Mouse (Mus musculus): ENCODE measurements around the gene Dnaja3. TPM values are rescaled to one million over a fixed set of nuclear protein-coding genes. Genes with fewer than 3 reads are reported as not detected.
A peak's percentile ranks its signal among the peaks of the same experiment; 100 is the strongest.

Gene Dnaja3
- 70.6 and 71.9 TPM in 2 replicates for polyA plus RNA-seq (2015; fragmentation: Nextera tagmentation; extraction: Ambion mirVana)

DNA sequence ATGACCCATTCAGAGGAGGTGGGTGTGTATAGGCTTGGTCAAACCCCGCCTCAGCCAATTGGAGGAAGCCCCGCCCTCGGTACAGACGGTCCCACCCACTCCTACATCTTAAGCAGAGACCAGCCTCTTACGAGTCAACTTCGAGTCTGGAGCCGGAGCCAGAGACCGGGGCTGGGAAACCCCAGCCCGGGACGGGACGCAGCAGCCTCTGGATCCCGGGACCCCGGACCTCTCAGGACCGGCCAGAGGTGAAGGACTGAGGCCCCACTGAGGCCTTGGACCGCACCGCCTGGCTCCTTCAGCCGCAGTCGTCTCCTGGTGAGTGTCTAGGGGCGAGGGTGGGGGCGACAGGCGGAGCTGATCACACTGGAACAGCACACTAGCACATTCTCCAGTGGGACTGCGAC lies at the start of gene Dnaja3, which contains the start of gene Vasn:
Dnaja3 (plus strand) TSS at position 159 of the 407 bp plus-strand sequence.
Vasn (plus strand) TSS at position 111 of the 407 bp plus-strand sequence.
- H3K27me3 ChIP-seq (replicated peaks; ENCODE audit: control insufficient read depth, insufficient read depth, low read length) = no peaks in the 10 kb centered on the region
- peak within 1 kb of the TSS; percentile 70 for H3K4me2 ChIP-seq (ENCODE audit: low read length)
- H3K36me3 ChIP-seq (ENCODE audit: control insufficient read depth, insufficient read depth, low read length) = no peaks in the 10 kb centered on the region
- peak within 1 kb of the TSS; percentile 60; the same call in 1 of the 2 replicates for H3K27ac ChIP-seq (ENCODE audit: low read depth, low read length)
- H3K4me1 ChIP-seq (ENCODE audit: control insufficient read depth, insufficient read depth, low read depth, low read length) = peaks cover 35% of the 10 kb centered on the region
- WGBS = under 1% methylated on average over 18 of the region's 22 CpGs
- no peaks in the 10 kb centered on the region for H3K9me3 ChIP-seq (ENCODE audit: control insufficient read depth, low read length)
- peak; percentile 90 for ATAC-seq
- H3K4me3 ChIP-seq (ENCODE audit: low read length) = peak within 1 kb of the TSS; percentile 49
- H3K9ac ChIP-seq (ENCODE audit: low read depth, low read length) = peak within 1 kb of the TSS; percentile 70

DNA sequence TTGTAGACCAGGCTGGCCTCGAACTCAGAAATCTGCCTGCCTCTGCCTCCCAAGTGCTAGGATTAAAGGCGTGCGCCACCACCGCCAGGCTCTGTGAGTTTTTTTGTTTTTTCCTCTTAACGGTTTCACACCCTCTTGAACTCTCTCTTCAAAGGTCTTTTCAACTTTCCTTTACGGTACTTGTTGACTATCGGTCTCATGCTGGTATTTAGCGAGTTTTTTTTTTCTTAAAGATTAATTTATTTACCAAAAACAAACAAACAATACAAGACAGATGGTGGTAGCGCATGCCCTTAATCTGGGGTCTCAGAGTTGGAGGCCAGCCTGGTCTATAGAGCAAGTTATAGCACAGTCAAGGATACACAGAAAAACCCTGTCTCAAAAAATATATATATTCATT lies 49.6 kb upstream of the Dnaja3 start:
- H3K27ac ChIP-seq (ENCODE audit: low read depth, low read length) = no peak overlapping the region
- H3K4me2 ChIP-seq (ENCODE audit: low read length) = no peak overlapping the region
- WGBS = 97% methylated on average over 9 of the region's 9 CpGs
- no peaks in the 10 kb centered on the region for H3K27me3 ChIP-seq (replicated peaks; ENCODE audit: control insufficient read depth, insufficient read depth, low read length)
- H3K36me3 ChIP-seq (ENCODE audit: control insufficient read depth, insufficient read depth, low read length) = peaks cover 4% of the 10 kb centered on the region; the same call in 1 of the 2 replicates
- no peak overlapping the region for H3K9ac ChIP-seq (ENCODE audit: low read depth, low read length)
- no peak for ATAC-seq
- peaks cover 26% of the 10 kb centered on the region for H3K4me1 ChIP-seq (ENCODE audit: control insufficient read depth, insufficient read depth, low read depth, low read length)
- H3K4me3 ChIP-seq (ENCODE audit: low read length) = no peak overlapping the region
- no peaks in the 10 kb centered on the region for H3K9me3 ChIP-seq (ENCODE audit: control insufficient read depth, low read length)

DNA sequence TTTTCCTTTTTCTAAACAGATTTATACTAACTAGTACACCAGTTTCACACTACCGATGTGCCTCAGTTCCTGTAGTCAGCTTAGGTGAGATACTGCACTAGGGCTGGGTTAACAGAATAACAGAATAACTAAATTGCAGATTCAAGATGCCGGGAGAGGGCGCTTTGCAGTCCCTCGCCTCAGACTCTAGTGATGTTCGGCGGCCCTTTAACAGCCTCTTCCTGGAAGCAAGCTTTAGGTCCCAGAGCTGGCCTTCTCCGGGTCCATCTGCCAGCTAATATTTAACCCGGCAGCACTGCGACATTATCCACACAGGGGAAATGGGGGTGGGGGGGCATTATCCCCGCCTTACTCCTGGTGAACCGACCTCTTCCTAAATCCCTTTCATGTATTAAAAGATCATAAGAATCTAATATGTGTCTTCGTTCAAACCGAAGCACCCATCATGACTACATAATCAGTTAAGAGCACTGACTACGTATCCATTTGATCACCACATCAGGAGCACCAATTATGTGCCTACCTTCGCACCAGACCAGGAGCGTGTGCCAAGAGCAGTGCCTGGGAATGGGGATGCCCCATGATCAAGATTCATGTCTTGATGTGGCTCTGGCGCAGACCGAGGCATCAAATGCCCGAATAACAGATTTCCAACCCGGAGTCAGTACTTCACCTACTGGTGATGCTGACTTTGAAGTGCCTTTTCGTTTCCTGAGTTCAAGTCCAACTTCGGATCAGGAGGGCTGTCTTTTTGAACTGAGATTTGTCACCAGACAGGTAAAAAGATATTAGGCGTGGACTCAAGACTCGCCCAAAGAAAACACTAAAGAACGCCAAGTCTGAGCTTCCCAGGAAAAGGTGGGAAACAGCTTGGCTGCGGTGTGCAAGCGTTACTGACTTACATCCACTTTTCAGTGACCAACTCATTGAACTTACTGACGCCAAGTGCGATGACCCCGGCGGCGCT lies 46.6 kb upstream of the Dnaja3 start:
- Histone ChIP-seq H3K9ac (ENCODE audit: low read depth, low read length) (peak overlapping the region; percentile 96), H3K36me3 (ENCODE audit: control insufficient read depth, insufficient read depth, low read length) (peaks cover 4% of the 10 kb centered on the region; the same call in 1 of the 2 replicates), H3K27me3 (replicated peaks; ENCODE audit: control insufficient read depth, insufficient read depth, low read length) (no peaks in the 10 kb centered on the region), H3K9me3 (ENCODE audit: control insufficient read depth, low read length) (no peaks in the 10 kb centered on the region), H3K4me2 (ENCODE audit: low read length) (peak overlapping the region; percentile 94), H3K4me3 (ENCODE audit: low read length) (peak overlapping the region; percentile 88), H3K4me1 (ENCODE audit: control insufficient read depth, insufficient read depth, low read depth, low read length) (peaks cover 47% of the 10 kb centered on the region), H3K27ac (ENCODE audit: low read depth, low read length) (peak overlapping the region; percentile 92)
- no peak for ATAC-seq
- WGBS = 11% methylated on average over 32 of the region's 32 CpGs

DNA sequence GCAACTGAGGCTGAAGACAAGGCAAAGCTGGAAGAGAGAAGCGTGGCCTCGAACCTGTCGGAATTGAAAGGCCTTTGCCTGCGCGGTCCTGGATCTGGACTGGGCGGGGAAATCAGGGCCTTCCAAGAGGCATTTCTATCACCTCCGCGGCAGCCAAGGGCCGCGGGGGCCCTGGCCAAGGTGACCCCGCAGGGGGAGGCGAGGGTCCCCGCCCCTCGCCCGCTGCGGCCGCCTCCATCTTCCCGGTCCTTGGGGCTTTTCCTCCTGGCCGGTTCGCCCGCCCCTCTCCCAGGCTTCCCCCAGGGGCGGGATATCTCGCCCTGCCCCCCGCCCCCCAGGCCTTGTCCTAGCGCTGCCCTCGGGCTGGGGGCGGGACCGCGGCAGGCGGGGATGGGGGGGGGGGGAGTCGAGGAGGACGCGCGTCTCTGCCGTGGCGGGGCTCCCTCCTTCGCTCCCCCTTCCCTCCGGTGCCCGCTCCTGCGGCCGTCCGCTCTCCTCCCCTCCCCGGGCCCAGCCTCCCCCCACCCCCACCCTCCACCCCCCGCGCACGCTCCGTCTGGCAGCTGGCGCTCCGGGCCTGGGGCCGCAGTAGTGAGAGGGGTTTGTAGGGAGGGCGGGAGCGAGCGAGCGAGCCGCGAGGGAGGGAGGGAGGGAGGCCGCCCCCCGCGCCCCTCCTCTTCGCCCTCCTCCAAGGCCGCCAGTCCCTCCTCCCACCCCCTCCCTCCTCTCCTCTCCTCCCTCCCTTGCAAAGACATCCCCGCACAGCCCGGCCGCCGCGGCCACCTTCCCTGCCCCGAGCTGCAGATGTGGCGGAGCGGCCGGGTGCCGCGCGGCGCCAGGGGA lies 45.6 kb upstream of the Dnaja3 start, which contains the start of gene Glis2:
Glis2 (plus strand) TSS at position 743 of the 843 bp plus-strand sequence.
- WGBS = under 1% methylated on average over 19 of the region's 74 CpGs
- ATAC-seq = peak; percentile 86
- Histone ChIP-seq H3K27me3 (replicated peaks; ENCODE audit: control insufficient read depth, insufficient read depth, low read length) (no peaks in the 10 kb centered on the region), H3K27ac (ENCODE audit: low read depth, low read length) (peak within 1 kb of the TSS; percentile 92), H3K9me3 (ENCODE audit: control insufficient read depth, low read length) (no peaks in the 10 kb centered on the region), H3K4me2 (ENCODE audit: low read length) (peak within 1 kb of the TSS; percentile 94), H3K4me3 (ENCODE audit: low read length) (peak within 1 kb of the TSS; percentile 88), H3K36me3 (ENCODE audit: control insufficient read depth, insufficient read depth, low read length) (peaks cover 4% of the 10 kb centered on the region; the same call in 1 of the 2 replicates), H3K9ac (ENCODE audit: low read depth, low read length) (peak within 1 kb of the TSS; percentile 96), H3K4me1 (ENCODE audit: control insufficient read depth, insufficient read depth, low read depth, low read length) (peaks cover 57% of the 10 kb centered on the region)

DNA sequence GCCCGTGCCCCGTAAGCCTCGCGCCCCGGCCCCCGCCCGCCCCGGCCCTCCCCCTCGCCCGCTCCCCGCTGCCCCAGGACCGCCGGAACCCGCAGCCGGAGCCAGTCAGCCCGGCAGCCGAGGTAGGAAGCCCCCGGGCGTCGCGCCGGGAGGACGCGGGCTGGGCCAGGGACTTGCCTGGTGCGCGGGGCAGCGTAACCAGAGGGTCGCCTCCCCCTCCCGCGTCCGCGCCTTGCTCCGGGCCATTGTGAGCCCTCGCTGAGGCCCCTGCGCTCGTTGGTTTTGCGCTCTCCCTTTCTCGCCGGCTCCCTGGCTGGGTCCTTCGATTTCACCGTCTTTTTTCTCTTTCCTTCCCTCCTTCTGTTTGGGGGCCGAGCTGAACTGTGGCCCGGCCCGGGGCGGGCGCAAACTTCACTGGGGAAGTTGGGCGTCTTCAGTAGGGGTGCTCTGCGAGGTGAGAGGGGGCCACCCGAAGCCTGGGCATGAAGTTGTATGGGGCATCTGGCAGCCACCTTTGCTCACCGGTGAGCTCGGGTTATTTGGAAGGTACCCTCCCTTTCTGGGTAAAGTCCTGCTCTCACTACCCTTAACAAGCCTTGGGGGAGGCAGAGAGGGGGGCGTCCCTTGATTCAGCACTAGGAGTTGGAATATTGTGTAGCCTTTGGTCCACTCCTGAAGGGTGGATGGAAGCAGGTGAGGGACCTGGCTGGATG lies 44.8 kb upstream of the Dnaja3 start:
- 1% methylated on average over 33 of the region's 52 CpGs for WGBS
- ATAC-seq = peak; percentile 31
- Histone ChIP-seq H3K36me3 (ENCODE audit: control insufficient read depth, insufficient read depth, low read length) (peaks cover 4% of the 10 kb centered on the region; the same call in 1 of the 2 replicates), H3K9ac (ENCODE audit: low read depth, low read length) (peak overlapping the region; percentile 96), H3K27me3 (replicated peaks; ENCODE audit: control insufficient read depth, insufficient read depth, low read length) (no peaks in the 10 kb centered on the region), H3K4me3 (ENCODE audit: low read length) (peak overlapping the region; percentile 88), H3K4me2 (ENCODE audit: low read length) (peak overlapping the region; percentile 94), H3K9me3 (ENCODE audit: control insufficient read depth, low read length) (no peaks in the 10 kb centered on the region), H3K27ac (ENCODE audit: low read depth, low read length) (peak overlapping the region; percentile 92), H3K4me1 (ENCODE audit: control insufficient read depth, insufficient read depth, low read depth, low read length) (peaks cover 58% of the 10 kb centered on the region)

DNA sequence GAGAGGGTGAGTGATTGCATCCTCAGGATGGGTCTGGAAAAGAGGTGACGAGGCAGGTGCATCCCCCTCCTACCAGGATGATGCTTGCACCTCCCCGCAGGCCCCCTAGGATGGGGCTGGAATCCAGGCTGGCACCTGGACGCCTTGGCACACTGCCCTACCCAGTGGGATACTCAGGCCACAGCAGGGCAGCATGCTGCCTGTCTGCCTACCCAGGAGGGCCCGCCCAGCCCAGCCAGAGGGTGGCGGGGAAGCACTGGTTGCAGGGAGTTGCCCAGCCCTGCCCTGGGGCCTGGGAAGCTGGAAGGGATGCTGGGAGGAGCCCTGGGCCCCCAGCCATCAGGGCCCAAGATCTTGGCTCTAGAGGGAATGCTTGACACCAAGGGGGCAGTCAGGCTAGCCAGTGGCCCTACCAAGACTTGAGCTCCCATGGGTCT lies 44.2 kb upstream of the Dnaja3 start:
- Histone ChIP-seq H3K4me3 (ENCODE audit: low read length) (peak overlapping the region; percentile 88), H3K4me1 (ENCODE audit: control insufficient read depth, insufficient read depth, low read depth, low read length) (peaks cover 58% of the 10 kb centered on the region), H3K27ac (ENCODE audit: low read depth, low read length) (peak overlapping the region; percentile 92), H3K36me3 (ENCODE audit: control insufficient read depth, insufficient read depth, low read length) (peaks cover 2% of the 10 kb centered on the region; the same call in 1 of the 2 replicates), H3K27me3 (replicated peaks; ENCODE audit: control insufficient read depth, insufficient read depth, low read length) (no peaks in the 10 kb centered on the region), H3K9me3 (ENCODE audit: control insufficient read depth, low read length) (no peaks in the 10 kb centered on the region), H3K4me2 (ENCODE audit: low read length) (peak overlapping the region; percentile 94), H3K9ac (ENCODE audit: low read depth, low read length) (peak overlapping the region; percentile 96)
- 1% methylated on average over 5 of the region's 5 CpGs for WGBS
- peak; percentile 5; the same call in 1 of the 2 replicates for ATAC-seq

DNA sequence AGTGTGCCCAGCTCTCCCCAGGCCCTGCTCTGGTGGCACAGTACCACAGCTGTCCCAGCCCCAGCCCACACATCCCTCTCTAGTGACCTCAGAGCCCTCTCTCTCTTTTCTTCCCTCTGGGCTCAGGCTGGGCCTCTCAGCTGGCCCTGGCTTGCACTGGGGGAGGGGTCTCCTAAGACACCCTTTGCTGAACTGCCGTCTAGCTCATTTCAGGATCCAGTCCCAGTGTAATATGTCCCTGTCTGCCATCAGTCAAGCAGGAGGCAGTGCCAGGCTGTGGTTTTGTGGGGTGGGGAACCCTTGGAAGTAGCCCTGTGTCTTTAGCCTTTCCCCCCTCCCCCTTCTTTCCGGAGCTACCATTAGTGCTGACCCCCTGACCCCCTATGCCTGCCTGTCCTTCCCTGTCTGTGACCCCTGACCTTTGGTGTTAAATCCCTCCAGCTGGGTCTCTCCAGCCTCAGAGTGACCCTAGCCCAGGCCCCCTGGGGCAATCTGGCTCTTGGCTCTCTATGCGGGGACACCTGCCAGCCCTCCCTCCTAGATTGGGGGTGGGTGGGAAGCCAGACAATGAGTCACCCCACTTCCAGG lies 43.6 kb upstream of the Dnaja3 start:
- Histone ChIP-seq H3K36me3 (ENCODE audit: control insufficient read depth, insufficient read depth, low read length) (no peaks in the 10 kb centered on the region), H3K9ac (ENCODE audit: low read depth, low read length) (peak overlapping the region; percentile 96), H3K4me3 (ENCODE audit: low read length) (peak overlapping the region; percentile 88), H3K4me2 (ENCODE audit: low read length) (peak overlapping the region; percentile 94), H3K27me3 (replicated peaks; ENCODE audit: control insufficient read depth, insufficient read depth, low read length) (no peaks in the 10 kb centered on the region), H3K9me3 (ENCODE audit: control insufficient read depth, low read length) (no peaks in the 10 kb centered on the region), H3K27ac (ENCODE audit: low read depth, low read length) (peak overlapping the region; percentile 68), H3K4me1 (ENCODE audit: control insufficient read depth, insufficient read depth, low read depth, low read length) (peaks cover 58% of the 10 kb centered on the region)
- WGBS = 11% methylated on average over 3 of the region's 3 CpGs
- ATAC-seq = peak; percentile 5; the same call in 1 of the 2 replicates

DNA sequence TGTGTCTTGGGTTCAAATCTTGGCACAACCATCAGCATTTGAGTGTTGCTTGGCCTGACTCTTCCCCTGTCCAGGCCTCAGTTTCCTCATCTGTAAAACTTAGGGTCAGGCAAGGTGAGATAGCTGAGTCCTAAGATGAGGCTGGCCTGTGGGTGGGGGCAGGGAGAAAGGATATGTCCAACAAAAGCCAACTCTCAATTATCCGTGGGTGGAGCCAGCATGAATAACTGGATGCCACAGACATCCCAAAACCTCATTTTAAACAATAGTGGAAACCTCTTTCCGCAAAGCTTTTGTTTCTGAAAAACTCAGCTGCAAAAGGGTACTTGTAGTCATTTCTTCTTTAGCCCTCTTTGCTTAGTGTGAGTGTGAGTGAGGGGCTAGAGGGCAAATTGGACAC lies 43.0 kb upstream of the Dnaja3 start:
- 26% methylated on average over 2 of the region's 2 CpGs for WGBS
- H3K9ac ChIP-seq (ENCODE audit: low read depth, low read length) = peak overlapping the region; percentile 39; the same call in 1 of the 2 replicates
- H3K4me1 ChIP-seq (ENCODE audit: control insufficient read depth, insufficient read depth, low read depth, low read length) = peaks cover 59% of the 10 kb centered on the region
- no peaks in the 10 kb centered on the region for H3K9me3 ChIP-seq (ENCODE audit: control insufficient read depth, low read length)
- peak overlapping the region; percentile 14 for H3K4me3 ChIP-seq (ENCODE audit: low read length)
- H3K27ac ChIP-seq (ENCODE audit: low read depth, low read length) = no peak overlapping the region
- H3K36me3 ChIP-seq (ENCODE audit: control insufficient read depth, insufficient read depth, low read length) = no peaks in the 10 kb centered on the region
- no peaks in the 10 kb centered on the region for H3K27me3 ChIP-seq (replicated peaks; ENCODE audit: control insufficient read depth, insufficient read depth, low read length)
- peak overlapping the region; percentile 94 for H3K4me2 ChIP-seq (ENCODE audit: low read length)
- ATAC-seq = no peak
